Mouse (Mus musculus): ENCODE measurements around the gene Astl.

GRCm38 (mm10) chr2:127346334-127346733 is 7.9 kb downstream of the Astl start:
- TF ChIP-seq USF1 (IDR thresholded peaks at IDR 0.05; ENCODE audit: low read depth) (no peak), POLR2A (IDR thresholded peaks at IDR 0.05; ENCODE audit: insufficient read length, low read depth) (no peak), CEBPB (IDR thresholded peaks at IDR 0.05; ENCODE audit: insufficient read depth, poor library complexity, severe bottlenecking) (no peak), TCF12 (IDR thresholded peaks at IDR 0.05; ENCODE audit: insufficient read depth, poor library complexity, severe bottlenecking) (no peak), E2F4 (IDR thresholded peaks at IDR 0.05; ENCODE audit: insufficient read depth) (no peak), TCF3 (IDR thresholded peaks at IDR 0.05; ENCODE audit: insufficient read length, low read depth) (no peak), POLR2AphosphoS2 (IDR thresholded peaks at IDR 0.05; ENCODE audit: insufficient read length, low read depth) (no peak), MYOG (IDR thresholded peaks at IDR 0.05; ENCODE audit: control insufficient read depth in 1 of 3, insufficient read depth in 1 of 3, insufficient read length in 2 of 3, low read depth in 2 of 3) (no peak), MAX (IDR thresholded peaks at IDR 0.05; ENCODE audit: low read depth) (no peak), MYOD1 (IDR thresholded peaks at IDR 0.05; ENCODE audit: control insufficient read depth in 1 of 3, insufficient read length in 2 of 3, low read depth in 2 of 3) (no peak)
